Mouse (Mus musculus) adrenal gland, adult 2 months (tissue): ENCODE results near the gene Khdc3. TPM values are rescaled to one million over a fixed set of nuclear protein-coding genes. Genes with fewer than 3 reads are reported as not detected.
"Not testable (repeated sequence)": the region's sequence is repeated elsewhere in the genome, so short reads cannot be mapped to it uniquely, and the experiment has no call there.

Experiments
- DNase-seq: peaks from one replicate; pipeline ENCODE4 v3.0.0; 2021
- polyA plus RNA-seq: library from polyadenylated mRNA; depleted of rRNA; stranded (reverse); fragments of >200 nt; gene quantifications from 2 replicates; pipeline ENCODE4 v1.2.3, GENCODE M21; 2012; rRNA removed
- total RNA-seq, 2 experiments: library from RNA; stranded (reverse); gene quantifications; 2 replicates each; pipeline ENCODE4 v1.2.3; 2021

The Khdc3 gene
- total and polyA plus RNA-seq, 3 experiments, result 0.33 to 0.48 TPM; not detected in 1

GRCm38 (mm10) chr9:73102181-73102580 is 545 bp downstream of the Khdc3 start, which contains the start of gene Gm20509:
Gm20509 (plus strand) TSS chr9:73102470.
- no peak for DNase-seq

GRCm38 (mm10) chr9:73103159-73103879 is 1.7 kb downstream of the Khdc3 start:
- DNase-seq, result peak; percentile 85

- no peak for DNase-seq
Measured at GRCm38 (mm10) chr9:73103880-73104198, 2.2 kb downstream of the Khdc3 start.

- peak; percentile 57 for DNase-seq
Measured at GRCm38 (mm10) chr9:73105141-73105540, 3.5 kb downstream of the Khdc3 start.

- DNase-seq, result no peak
Measured at GRCm38 (mm10) chr9:73105771-73106170, 4.1 kb downstream of the Khdc3 start.

GRCm38 (mm10) chr9:73112919-73113906 is 11.6 kb downstream of the Khdc3 start, which contains the start of gene Rsl24d1:
Rsl24d1 (plus strand) TSS chr9:73113426.
- DNase-seq, result peak; percentile 92

GRCm38 (mm10) chr9:73116704-73117103 is 15.1 kb downstream of the Khdc3 start:
- DNase-seq, result not testable (repeated sequence)

- DNase-seq, result no peak
Measured at GRCm38 (mm10) chr9:73118012-73118411, 16.4 kb downstream of the Khdc3 start.

- DNase-seq, result no peak
Measured at GRCm38 (mm10) chr9:73121735-73122134, 20.1 kb downstream of the Khdc3 start.

- DNase-seq, result no peak
Measured at GRCm38 (mm10) chr9:73125043-73125570, 23.5 kb downstream of the Khdc3 start.

GRCm38 (mm10) chr9:73127457-73127856 is 25.8 kb downstream of the Khdc3 start:
- DNase-seq, result no peak

GRCm38 (mm10) chr9:73129875-73130274 is 28.2 kb downstream of the Khdc3 start:
- DNase-seq, result no peak

- no peak for DNase-seq
Measured at GRCm38 (mm10) chr9:73130529-73130928, 28.9 kb downstream of the Khdc3 start.

- no peak for DNase-seq
Measured at GRCm38 (mm10) chr9:73137341-73137886, 35.8 kb downstream of the Khdc3 start.

Other genes with a start within 250 kb of the Khdc3 start
- gene Pygo1, start 176.2 kb upstream of the Khdc3 start, total RNA-seq, result 1 to 10 TPM; 2.8 to 5.1 TPM
- 0.53 and 0.77 TPM in 2 replicates for gene Pygo1, start 176.2 kb upstream of the Khdc3 start, polyA plus RNA-seq
- gene Dyx1c1, start 143.1 kb upstream of the Khdc3 start, total RNA-seq, result 1 to 10 TPM in 1 of 2 experiments, under 1 TPM in 1; 0.61 to 1.4 TPM
- gene Dyx1c1, start 143.1 kb upstream of the Khdc3 start, polyA plus RNA-seq, result 0.44 and 0.62 TPM in 2 replicates
- not detected for gene Gm44503, start 143.0 kb upstream of the Khdc3 start, total RNA-seq
- 0.11 TPM in 1 of 2 replicates, not detected in the other for gene Gm44503, start 143.0 kb upstream of the Khdc3 start, polyA plus RNA-seq
- 10 to 100 TPM; 21.7 to 25.3 TPM for gene Ccpg1os, start 116.5 kb upstream of the Khdc3 start, total RNA-seq
- 8.6 and 10.5 TPM in 2 replicates for gene Ccpg1os, start 116.5 kb upstream of the Khdc3 start, polyA plus RNA-seq
- 100 to 1,000 TPM; 135 to 141 TPM for gene Ccpg1, start 116.4 kb upstream of the Khdc3 start, total RNA-seq
- gene Ccpg1, start 116.4 kb upstream of the Khdc3 start, polyA plus RNA-seq, result 8.3 and 11.3 TPM in 2 replicates
- 10 to 100 TPM; 13.3 to 14.7 TPM for gene Pigb, start 61.5 kb upstream of the Khdc3 start, total RNA-seq
- gene Pigb, start 61.5 kb upstream of the Khdc3 start, polyA plus RNA-seq, result 7.2 and 9.6 TPM in 2 replicates
- gene Rab27a, start 57.0 kb upstream of the Khdc3 start, total RNA-seq, result 10 to 100 TPM; 36.2 to 36.8 TPM
- 3.3 and 5.5 TPM in 2 replicates for gene Rab27a, start 57.0 kb upstream of the Khdc3 start, polyA plus RNA-seq
- under 1 TPM in 1 of 2 experiments, not detected in 1; 0.29 TPM for gene Gm20509, start 634 bp downstream of the Khdc3 start, total RNA-seq
- not detected in 2 replicates for gene Gm20509, start 634 bp downstream of the Khdc3 start, polyA plus RNA-seq
- gene Rsl24d1, start 11.6 kb downstream of the Khdc3 start, total RNA-seq, result 10 to 100 TPM; 53.3 to 61.1 TPM
- 4.7 and 6.6 TPM in 2 replicates for gene Rsl24d1, start 11.6 kb downstream of the Khdc3 start, polyA plus RNA-seq